Mouse (Mus musculus): ENCODE data around the gene Shroom4.

DNA sequence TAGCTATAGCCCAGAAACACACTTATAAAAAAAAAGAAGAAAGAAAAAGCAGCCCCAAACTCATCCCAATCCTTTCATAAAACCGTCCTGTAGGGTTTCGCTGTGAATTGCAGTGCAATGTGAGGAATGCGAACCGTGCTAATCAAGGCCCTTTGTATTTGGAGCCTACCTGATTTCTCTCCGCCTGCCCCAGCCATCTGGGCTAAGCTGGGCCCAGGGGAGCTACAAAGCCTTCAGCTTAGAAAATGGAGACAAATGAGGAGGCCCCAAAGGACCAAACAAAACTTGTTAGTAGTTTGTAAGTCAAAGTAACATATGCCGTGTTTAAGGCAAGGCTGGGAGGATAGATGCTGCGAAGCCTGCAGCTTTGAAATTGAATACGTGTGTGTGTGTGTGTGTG, 84.2 kb downstream of the Shroom4 start:
- TF ChIP-seq CTCF (IDR thresholded peaks at IDR 0.05; ENCODE audit: low read depth) (no peak), EP300 (optimal IDR thresholded peaks at IDR 0.05) (no peak)
